Mouse (Mus musculus) thymus, adult 2 months (tissue): Measurements from ENCODE around the gene Vwa7. TPM values are rescaled to one million over a fixed set of nuclear protein-coding genes. Genes with fewer than 3 reads are reported as not detected.

Source experiments
- DNase-seq: peaks from one replicate; pipeline ENCODE4 v3.0.0; 2021
- H3K27ac ChIP-seq: fragments of 200-500 bp; 2 replicates; pipeline ENCODE4 v1.5.1; 2012; ENCODE audit warnings: low read length, control low read depth; ENCODE audit not compliant: control insufficient read depth, insufficient read depth
- H3K27me3 ChIP-seq: fragments of 200-500 bp; 2 replicates; pipeline ENCODE4 v1.6.1; 2012; ENCODE audit warnings: mild to moderate bottlenecking, low read length, moderate library complexity, mixed read lengths; ENCODE audit not compliant: control insufficient read depth, insufficient read depth
- H3K36me3 ChIP-seq: fragments of 200-500 bp; 2 replicates; pipeline ENCODE4 v1.6.1; 2012; ENCODE audit warnings: mild to moderate bottlenecking, low read length, moderate library complexity; ENCODE audit not compliant: control insufficient read depth, insufficient read depth
- H3K4me1 ChIP-seq: fragments of 200-500 bp; replicated peaks from 2 replicates; pipeline ENCODE4 v1.6.1; 2012; ENCODE audit warnings: low read length; ENCODE audit not compliant: control insufficient read depth, insufficient read depth
- H3K4me3 ChIP-seq: fragments of 200-500 bp; 2 replicates; pipeline ENCODE4 v1.5.1; 2012; ENCODE audit warnings: mild to moderate bottlenecking, low read length, control low read depth, moderate library complexity; ENCODE audit not compliant: control insufficient read depth, insufficient read depth
- CTCF ChIP-seq: fragments of 200-500 bp; IDR thresholded peaks from 2 replicates; pipeline ENCODE4 v1.5.1; 2012; ENCODE audit warnings: mild to moderate bottlenecking, control low read depth, low read length, moderate library complexity, borderline replicate concordance; ENCODE audit not compliant: control insufficient read depth, poor library complexity, insufficient read depth; ENCODE audit errors: extremely low read depth
- POLR2A ChIP-seq: fragments of 200-500 bp; IDR thresholded peaks from 2 replicates; pipeline ENCODE4 v1.6.1; 2012; ENCODE audit warnings: mild to moderate bottlenecking, low read length, control low read depth, moderate library complexity; ENCODE audit not compliant: control insufficient read depth, poor library complexity, insufficient read depth; ENCODE audit errors: extremely low read depth
- WGBS: fragments of 180-500 bp; shearing (Covaris S2); methylation state at CpG from one replicate; pipeline ENCODE4 v1.1.7; 2018; 5-methylcytosine and 5-hydroxymethylcytosine counted together
- polyA plus RNA-seq: library from polyadenylated mRNA; depleted of rRNA; stranded (reverse); fragments of >200 nt; gene quantifications from 2 replicates; pipeline ENCODE4 v1.2.3, GENCODE M21; 2012

Gene Vwa7
- polyA plus RNA-seq, 1 experiment = 1.5 TPM

GRCm38 (mm10) chr17:35016791-35017705 lies 669 bp downstream of the Vwa7 start:
- Histone ChIP-seq H3K4me1 (peaks cover 17% of the 10 kb centered on the region), H3K4me3 (no peak overlapping the region), H3K36me3 (peaks cover 14% of the 10 kb centered on the region), H3K27ac (no peak overlapping the region), H3K27me3 (no peaks in the 10 kb centered on the region)
- DNase-seq = no peak
- TF ChIP-seq POLR2A = no peak
- TF ChIP-seq CTCF = no peak
- WGBS = 79% methylated on average over 10 of the region's 10 CpGs

- no peak for TF ChIP-seq CTCF
- TF ChIP-seq POLR2A = no peak
- Histone ChIP-seq H3K4me3 (no peak overlapping the region), H3K27ac (no peak overlapping the region), H3K4me1 (peaks cover 17% of the 10 kb centered on the region), H3K27me3 (no peaks in the 10 kb centered on the region), H3K36me3 (peaks cover 14% of the 10 kb centered on the region)
- 77% methylated on average over 14 of the region's 14 CpGs for WGBS
- DNase-seq = no peak
These were observed 1.3 kb downstream of the Vwa7 start for GRCm38 (mm10) chr17:35017706-35018030.

- H3K36me3 ChIP-seq = peaks cover 12% of the 10 kb centered on the region
- H3K4me1 ChIP-seq = peaks cover 17% of the 10 kb centered on the region
- no peak for DNase-seq
- H3K27me3 ChIP-seq = no peaks in the 10 kb centered on the region
- WGBS = 93% methylated on average over 3 of the region's 3 CpGs
- TF ChIP-seq POLR2A = no peak
- no peak for TF ChIP-seq CTCF
- H3K4me3 ChIP-seq = no peak overlapping the region
- H3K27ac ChIP-seq = no peak overlapping the region
These were observed 1.8 kb downstream of the Vwa7 start for GRCm38 (mm10) chr17:35018171-35018570.

- no peak for TF ChIP-seq CTCF
- no peak for TF ChIP-seq POLR2A
- Histone ChIP-seq H3K27ac (no peak overlapping the region), H3K36me3 (no peaks in the 10 kb centered on the region; the same call in 1 of the 2 replicates), H3K27me3 (no peaks in the 10 kb centered on the region), H3K4me1 (peaks cover 17% of the 10 kb centered on the region), H3K4me3 (no peak overlapping the region)
- 95% methylated on average over 11 of the region's 11 CpGs for WGBS
- DNase-seq = no peak
These were observed 3.5 kb downstream of the Vwa7 start for GRCm38 (mm10) chr17:35019894-35020293.

- Histone ChIP-seq H3K4me3 (no peak overlapping the region), H3K27ac (no peak overlapping the region), H3K27me3 (no peaks in the 10 kb centered on the region), H3K36me3 (no peaks in the 10 kb centered on the region; the same call in 1 of the 2 replicates), H3K4me1 (peaks cover 17% of the 10 kb centered on the region)
- no peak for TF ChIP-seq POLR2A
- TF ChIP-seq CTCF = no peak
- WGBS = 97% methylated on average over 8 of the region's 8 CpGs
- DNase-seq = no peak
These were observed 4.2 kb downstream of the Vwa7 start for GRCm38 (mm10) chr17:35020551-35020950.

GRCm38 (mm10) chr17:35021163-35021808 lies 4.9 kb downstream of the Vwa7 start:
- DNase-seq = peak; percentile 94
- Histone ChIP-seq H3K36me3 (no peaks in the 10 kb centered on the region), H3K4me3 (no peak overlapping the region), H3K27me3 (no peaks in the 10 kb centered on the region), H3K27ac (no peak overlapping the region), H3K4me1 (peaks cover 18% of the 10 kb centered on the region)
- WGBS = 31% methylated on average over 17 of the region's 17 CpGs
- TF ChIP-seq CTCF (peak; percentile 98), POLR2A (no peak)
